Mouse (Mus musculus) spleen, adult 12 weeks (tissue): ENCODE data around the gene Cdk2ap2.

Experiments
- DNase-seq: peaks from one replicate; pipeline ENCODE4 v3.0.0; 2022; ENCODE audit warnings: low spot score

Gene Cdk2ap2

GRCm38 (mm10) chr19:4140147-4140546 lies 43.2 kb downstream of the Cdk2ap2 start:
- no peak for DNase-seq

- no peak for DNase-seq
Measured at GRCm38 (mm10) chr19:4142416-4143173, 45.6 kb downstream of the Cdk2ap2 start.

- DNase-seq = no peak
Measured at GRCm38 (mm10) chr19:4143759-4144268, 46.8 kb downstream of the Cdk2ap2 start, which contains the start of gene Cabp4. Gene Cabp4, minus strand, starts transcription at chr19:4144033.

GRCm38 (mm10) chr19:4144550-4145498 lies 47.8 kb downstream of the Cdk2ap2 start:
- DNase-seq = no peak

GRCm38 (mm10) chr19:4145936-4146335 lies 49.0 kb downstream of the Cdk2ap2 start:
- no peak for DNase-seq

GRCm38 (mm10) chr19:4146366-4147021 lies 49.5 kb downstream of the Cdk2ap2 start:
- no peak for DNase-seq

GRCm38 (mm10) chr19:4147022-4147405 lies 50.0 kb downstream of the Cdk2ap2 start:
- no peak for DNase-seq

- no peak for DNase-seq
Measured at GRCm38 (mm10) chr19:4147782-4148490, 51.0 kb downstream of the Cdk2ap2 start.

- peak; percentile 88 for DNase-seq
Measured at GRCm38 (mm10) chr19:4148491-4148806, 51.5 kb downstream of the Cdk2ap2 start, which contains the start of gene Coro1b. Gene Coro1b, plus strand, starts transcription at chr19:4148619.
